Mouse (Mus musculus) heart, postnatal 0 days (tissue): ENCODE measurements around the gene Slc41a1. TPM values are rescaled to one million over a fixed set of nuclear protein-coding genes. Genes with fewer than 3 reads are reported as not detected.

Experiments
- ATAC-seq: fragments of 200-750 bp; cut with Nextera tagmentation; 2 replicates; pipeline ENCODE4 v1.8.0; 2017; ENCODE audit warnings: low read depth, moderate number of reproducible peaks, moderate library complexity; ENCODE audit not compliant: insufficient read depth
- DNase-seq: peaks from one replicate; pipeline ENCODE4 v3.0.0-alpha.2; 2016; ENCODE audit warnings: low spot score
- H3K27ac ChIP-seq: fragments of 300-500 bp; sonication (generic); 2 replicates; pipeline ENCODE4 v1.5.1; 2014; ENCODE audit warnings: low read depth, mild to moderate bottlenecking
- H3K27me3 ChIP-seq: fragments of 300-500 bp; sonication (generic); 2 replicates; pipeline ENCODE4 v1.6.1; 2014; ENCODE audit warnings: low read length, mixed read lengths; ENCODE audit not compliant: control insufficient read depth, insufficient read depth
- H3K36me3 ChIP-seq: fragments of 300-500 bp; sonication (generic); replicated peaks from 2 replicates; pipeline ENCODE4 v1.6.1; 2014; ENCODE audit warnings: low read length, mixed read lengths; ENCODE audit not compliant: control insufficient read depth, insufficient read depth
- H3K4me1 ChIP-seq: fragments of 300-500 bp; sonication (generic); 2 replicates; pipeline ENCODE4 v1.6.1; 2014; ENCODE audit warnings: antibody characterized with exemption; ENCODE audit not compliant: control insufficient read depth, insufficient read depth
- H3K4me2 ChIP-seq: fragments of 300-500 bp; sonication (generic); 2 replicates; pipeline ENCODE4 v1.6.1; 2014; ENCODE audit warnings: low read depth, mild to moderate bottlenecking, low read length, moderate library complexity
- H3K4me3 ChIP-seq: fragments of 300-500 bp; sonication (generic); 2 replicates; pipeline ENCODE4 v1.5.1; 2014; ENCODE audit warnings: low read depth, low read length
- H3K9ac ChIP-seq: fragments of 300-500 bp; sonication (generic); replicated peaks from 2 replicates; pipeline ENCODE4 v1.6.1; 2014; ENCODE audit warnings: low read depth, low read length, mixed read lengths
- H3K9me3 ChIP-seq: fragments of 300-500 bp; sonication (generic); replicated peaks from 2 replicates; pipeline ENCODE4 v1.6.1; 2016; ENCODE audit warnings: low read length; ENCODE audit not compliant: control insufficient read depth
- CTCF ChIP-seq: IDR thresholded peaks from 2 replicates; pipeline ENCODE4 v1.5.1; 2016; ENCODE audit warnings: antibody characterized with exemption, control low read depth, low read depth
- EP300 ChIP-seq: IDR thresholded peaks from 2 replicates; pipeline ENCODE4 v1.6.1; 2016; ENCODE audit warnings: antibody characterized with exemption, low read depth
- WGBS: fragments of 180-500 bp; shearing (Covaris S2); extraction: QIAGEN DNeasy Blood & Tissue Kit; methylation state at CpG from one replicate; pipeline ENCODE4 v1.1.7; 2014; 5-methylcytosine and 5-hydroxymethylcytosine counted together
- polyA plus RNA-seq: library from polyadenylated mRNA; unstranded; fragments of >200 nt; fragmentation: Nextera tagmentation; extraction: Ambion mirVana; gene quantifications from 2 replicates; pipeline ENCODE4 v1.2.1, GENCODE M21; 2015
- total RNA-seq: library from RNA; depleted of rRNA; stranded (reverse); fragments of >200 nt; gene quantifications from 2 replicates; pipeline ENCODE4 v1.2.3, GENCODE M21; 2014; ENCODE audit warnings: low replicate concordance; rRNA removed

The Slc41a1 gene
- total RNA-seq: 24.2 and 29.7 TPM in 2 replicates
- polyA plus RNA-seq: 9.0 and 10.3 TPM in 2 replicates

GRCm38 (mm10) chr1:131827207-131827786 lies at the start of gene Slc41a1:
Slc41a1 (plus strand) TSS chr1:131827493.
- DNase-seq (no peak), ATAC-seq (peak; percentile 27; the same call in 1 of the 2 replicates)
- WGBS: 4% methylated on average over 25 of the region's 25 CpGs

GRCm38 (mm10) chr1:131794591-131794990 lies 32.7 kb upstream of the Slc41a1 start:
- 44% methylated on average over 3 of the region's 3 CpGs for WGBS
- DNase-seq: no peak
- no peak for ATAC-seq
- Histone ChIP-seq H3K4me2 (no peak overlapping the region), H3K4me1 (peaks cover 4% of the 10 kb centered on the region; the same call in 1 of the 2 replicates), H3K36me3 (no peaks in the 10 kb centered on the region), H3K9ac (no peak overlapping the region), H3K27me3 (no peaks in the 10 kb centered on the region), H3K27ac (no peak overlapping the region), H3K4me3 (no peak overlapping the region), H3K9me3 (no peaks in the 10 kb centered on the region)
- TF ChIP-seq CTCF (no peak), EP300 (no peak)

More at GRCm38 (mm10) chr1:131827207-131827786, at the start of gene Slc41a1:
- TF ChIP-seq CTCF (no peak), EP300 (no peak)
- Histone ChIP-seq H3K9ac (peak within 1 kb of the TSS; percentile 81), H3K27ac (peak within 1 kb of the TSS; percentile 80), H3K4me3 (peak within 1 kb of the TSS; percentile 83), H3K4me2 (peak within 1 kb of the TSS; percentile 85), H3K27me3 (no peaks in the 10 kb centered on the region), H3K4me1 (peaks cover 19% of the 10 kb centered on the region), H3K36me3 (peaks cover 20% of the 10 kb centered on the region), H3K9me3 (no peaks in the 10 kb centered on the region)

- H3K4me2 ChIP-seq: no peak overlapping the region
- no peak overlapping the region for H3K27ac ChIP-seq
- H3K36me3 ChIP-seq: no peaks in the 10 kb centered on the region
- DNase-seq: no peak
- no peaks in the 10 kb centered on the region for H3K27me3 ChIP-seq
- H3K9me3 ChIP-seq: no peaks in the 10 kb centered on the region
- H3K4me1 ChIP-seq: peaks cover 4% of the 10 kb centered on the region; the same call in 1 of the 2 replicates
- H3K4me3 ChIP-seq: no peak overlapping the region
- ATAC-seq: no peak
- TF ChIP-seq CTCF (no peak), EP300 (no peak)
- WGBS: 89% methylated on average over 3 of the region's 3 CpGs
- H3K9ac ChIP-seq: no peak overlapping the region
Measured at GRCm38 (mm10) chr1:131795171-131795570, 32.1 kb upstream of the Slc41a1 start.

- peak within 1 kb of the TSS; percentile 37 for H3K4me3 ChIP-seq
- TF ChIP-seq CTCF: no peak
- peak within 1 kb of the TSS; percentile 59 for H3K4me2 ChIP-seq
- peak within 1 kb of the TSS; percentile 73 for H3K27ac ChIP-seq
- DNase-seq (peak; percentile 46), ATAC-seq (peak; percentile 91)
- no peaks in the 10 kb centered on the region for H3K36me3 ChIP-seq
- H3K9ac ChIP-seq: peak within 1 kb of the TSS; percentile 56
- WGBS: 8% methylated on average over 26 of the region's 26 CpGs
- H3K9me3 ChIP-seq: no peaks in the 10 kb centered on the region
- no peaks in the 10 kb centered on the region for H3K27me3 ChIP-seq
- peaks cover 4% of the 10 kb centered on the region; the same call in 1 of the 2 replicates for H3K4me1 ChIP-seq
Measured at GRCm38 (mm10) chr1:131797202-131797909, 29.9 kb upstream of the Slc41a1 start, which contains the start of gene Pm20d1. Pm20d1 (plus strand) TSS chr1:131797381.

- H3K27ac ChIP-seq: no peak overlapping the region
- no peak overlapping the region for H3K9ac ChIP-seq
- WGBS: 55% methylated on average over 1 of the region's 1 CpGs
- no peak overlapping the region for H3K4me3 ChIP-seq
- no peak for TF ChIP-seq CTCF
- TF ChIP-seq EP300: no peak
- H3K36me3 ChIP-seq: no peaks in the 10 kb centered on the region
- no peak for DNase-seq
- no peak for ATAC-seq
- H3K4me2 ChIP-seq: no peak overlapping the region
- peaks cover 4% of the 10 kb centered on the region; the same call in 1 of the 2 replicates for H3K4me1 ChIP-seq
- no peaks in the 10 kb centered on the region for H3K27me3 ChIP-seq
- H3K9me3 ChIP-seq: no peaks in the 10 kb centered on the region
Measured at GRCm38 (mm10) chr1:131800001-131800400, 27.3 kb upstream of the Slc41a1 start.
